Mouse (Mus musculus) kidney, postnatal 0 days (tissue): ENCODE measurements around the gene Mrtfa. TPM values are rescaled to one million over a fixed set of nuclear protein-coding genes. Genes with fewer than 3 reads are reported as not detected.

Experiments
- ATAC-seq: fragments of 200-750 bp; cut with Nextera tagmentation; replicated peaks from 2 replicates; pipeline ENCODE4 v1.8.0; 2017; ENCODE audit warnings: low read depth, moderate number of reproducible peaks, moderate TSS enrichment, moderate library complexity; ENCODE audit not compliant: low FRiP score
- DNase-seq: peaks from one replicate; pipeline ENCODE4 v3.0.0-alpha.2; 2016; ENCODE audit warnings: low spot score
- H3K27ac ChIP-seq: fragments of 300-500 bp; sonication (generic); 2 replicates; pipeline ENCODE4 v1.5.1; 2014; ENCODE audit warnings: mild to moderate bottlenecking
- H3K27me3 ChIP-seq: fragments of 300-500 bp; sonication (generic); 2 replicates; pipeline ENCODE4 v1.6.1; 2014; ENCODE audit warnings: low read length, mixed read lengths; ENCODE audit not compliant: insufficient read depth
- H3K36me3 ChIP-seq: fragments of 300-500 bp; sonication (generic); 2 replicates; pipeline ENCODE4 v1.6.1; 2014; ENCODE audit warnings: low read length, mixed read lengths; ENCODE audit not compliant: insufficient read depth
- H3K4me1 ChIP-seq: fragments of 300-500 bp; sonication (generic); replicated peaks from 2 replicates; pipeline ENCODE4 v1.6.1; 2014; ENCODE audit warnings: antibody characterized with exemption, low read length, mixed read lengths; ENCODE audit not compliant: insufficient read depth
- H3K4me2 ChIP-seq: fragments of 300-500 bp; sonication (generic); 2 replicates; pipeline ENCODE4 v1.6.1; 2014; ENCODE audit warnings: mild to moderate bottlenecking, low read length, moderate library complexity, mixed read lengths
- H3K4me3 ChIP-seq: fragments of 300-500 bp; sonication (generic); replicated peaks from 2 replicates; pipeline ENCODE4 v1.5.1; 2014; ENCODE audit warnings: low read depth, low read length
- H3K9ac ChIP-seq: fragments of 300-500 bp; sonication (generic); 2 replicates; pipeline ENCODE4 v1.6.1; 2014; ENCODE audit warnings: low read depth, low read length
- H3K9me3 ChIP-seq: fragments of 300-500 bp; sonication (generic); replicated peaks from 2 replicates; pipeline ENCODE4 v1.6.1; 2016; ENCODE audit warnings: low read length, inconsistent platforms, mixed read lengths
- CTCF ChIP-seq: IDR thresholded peaks from 2 replicates; pipeline ENCODE4 v1.5.1; 2016; ENCODE audit warnings: antibody characterized with exemption, low read depth, mild to moderate bottlenecking, moderate library complexity
- WGBS: fragments of 180-500 bp; shearing (Covaris S2); extraction: QIAGEN DNeasy Blood & Tissue Kit; methylation state at CpG from one replicate; pipeline ENCODE4 v1.1.7; 2014; 5-methylcytosine and 5-hydroxymethylcytosine counted together
- polyA plus RNA-seq: library from polyadenylated mRNA; unstranded; fragments of >200 nt; fragmentation: Nextera tagmentation; extraction: Ambion mirVana; gene quantifications from 2 replicates; pipeline ENCODE4 v1.2.1, GENCODE M21; 2015

The Mrtfa gene
- 13.2 and 14.1 TPM in 2 replicates for polyA plus RNA-seq

DNA sequence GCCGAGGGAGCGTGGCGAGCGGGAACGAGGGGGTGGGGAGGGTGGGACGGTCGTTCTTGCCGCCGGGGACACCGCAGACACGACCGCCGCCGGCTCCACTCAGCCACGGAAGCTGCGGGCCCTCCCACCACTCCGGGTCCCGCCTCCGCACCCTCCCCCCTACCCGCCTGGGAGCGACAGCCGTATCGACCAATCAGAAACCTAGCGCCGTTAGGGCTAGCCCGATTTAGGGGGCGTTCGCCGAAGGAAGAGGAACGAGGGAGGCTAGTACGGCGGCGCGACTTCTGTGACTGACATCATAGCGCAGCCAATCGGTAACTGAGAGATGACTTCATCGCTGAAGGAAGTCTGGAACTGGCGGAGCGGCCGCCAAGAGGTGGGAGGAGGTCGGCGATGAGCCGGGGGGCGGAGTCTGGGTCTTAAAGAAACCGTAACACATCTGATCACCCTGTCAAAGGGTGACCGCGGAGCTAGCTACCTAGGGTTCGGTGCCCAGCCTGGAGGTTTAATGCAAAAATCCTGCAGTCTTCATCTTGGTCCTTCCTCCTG is at the start of gene Mrtfa:
TSS of gene Mrtfa (minus strand) at position 128 of the 549 bp plus-strand sequence.
- ATAC-seq (peak; percentile 98), DNase-seq (peak; percentile 100)
- no peaks in the 10 kb centered on the region for H3K27me3 ChIP-seq
- H3K9ac ChIP-seq, result peak within 1 kb of the TSS; percentile 77
- H3K4me1 ChIP-seq, result 0 out of 2 replicates have a peak, but pooled peaks cover 4% of the 10 kb centered on the region
- peak within 1 kb of the TSS; percentile 85 for H3K4me3 ChIP-seq
- peak within 1 kb of the TSS; percentile 70 for H3K27ac ChIP-seq
- no peaks in the 10 kb centered on the region for H3K36me3 ChIP-seq
- TF ChIP-seq CTCF, result peak; percentile 5; the same call in 1 of the 2 replicates
- under 1% methylated on average over 48 of the region's 48 CpGs for WGBS
- H3K4me2 ChIP-seq, result peak within 1 kb of the TSS; percentile 91
- H3K9me3 ChIP-seq, result no peaks in the 10 kb centered on the region

DNA sequence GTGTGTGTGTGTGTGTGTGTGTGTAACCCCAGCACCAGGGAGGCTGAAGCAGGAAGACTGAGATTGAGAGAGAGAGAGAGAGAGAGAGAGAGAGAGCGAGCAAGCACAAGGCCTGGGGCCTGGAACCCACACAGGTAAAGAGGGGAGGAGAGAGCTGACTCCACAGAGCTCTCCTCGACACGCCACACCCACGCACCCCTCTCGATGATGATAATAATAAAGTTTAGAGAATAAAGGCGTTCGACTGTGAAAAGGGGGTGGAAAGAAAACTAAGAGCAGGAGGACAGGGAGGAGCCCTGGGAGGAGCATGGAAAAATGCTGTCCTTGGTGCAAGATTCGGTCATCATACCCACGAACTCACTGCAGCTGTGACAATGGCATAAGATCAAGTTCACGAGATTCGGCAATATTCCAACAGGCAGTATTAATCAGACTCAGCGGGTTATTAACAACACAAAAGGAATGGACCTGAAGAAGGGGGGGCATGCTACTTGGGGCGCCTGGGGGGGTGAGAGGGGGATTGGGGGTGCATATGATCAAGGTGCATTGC is 49.3 kb upstream of the Mrtfa start:
- Histone ChIP-seq H3K4me3 (no peak overlapping the region), H3K4me1 (0 out of 2 replicates have a peak, but pooled peaks cover 4% of the 10 kb centered on the region), H3K27me3 (no peaks in the 10 kb centered on the region), H3K4me2 (no peak overlapping the region), H3K9ac (no peak overlapping the region), H3K9me3 (no peaks in the 10 kb centered on the region), H3K27ac (no peak overlapping the region), H3K36me3 (no peaks in the 10 kb centered on the region)
- WGBS, result 66% methylated on average over 13 of the region's 13 CpGs
- no peak for DNase-seq
- no peak for ATAC-seq
- TF ChIP-seq CTCF, result no peak

DNA sequence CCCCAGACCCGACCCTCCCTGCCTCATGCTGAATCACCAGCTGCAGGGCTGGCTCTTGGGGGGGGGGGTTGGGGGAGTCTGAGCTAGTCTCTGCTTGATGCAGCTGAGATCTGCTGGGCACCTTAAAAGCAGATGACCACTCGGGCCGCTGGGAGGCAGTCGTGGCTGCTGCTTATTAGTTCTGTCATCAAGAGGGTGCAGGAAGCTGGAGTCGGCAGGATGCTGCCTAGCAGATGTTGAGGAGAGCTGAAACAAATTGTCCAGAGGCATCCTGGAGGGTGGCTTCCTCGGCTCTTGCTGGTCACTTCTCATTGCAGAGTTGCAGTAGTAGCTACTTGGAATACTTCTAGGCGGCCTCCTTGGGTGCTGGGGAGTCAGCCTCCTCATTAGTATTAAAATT is 48.7 kb upstream of the Mrtfa start:
- WGBS, result 25% methylated on average over 7 of the region's 7 CpGs
- H3K9me3 ChIP-seq, result no peaks in the 10 kb centered on the region
- H3K36me3 ChIP-seq, result no peaks in the 10 kb centered on the region
- DNase-seq, result peak; percentile 78
- ATAC-seq, result 0 out of 2 replicates have a peak, but pooled peaks have one; percentile 29
- H3K4me2 ChIP-seq, result no peak overlapping the region
- no peak overlapping the region for H3K9ac ChIP-seq
- no peak overlapping the region for H3K4me3 ChIP-seq
- 0 out of 2 replicates have a peak, but pooled peaks cover 4% of the 10 kb centered on the region for H3K4me1 ChIP-seq
- no peak overlapping the region for H3K27ac ChIP-seq
- no peaks in the 10 kb centered on the region for H3K27me3 ChIP-seq
- TF ChIP-seq CTCF, result peak; percentile 75

- no peak overlapping the region for H3K4me2 ChIP-seq
- no peak overlapping the region for H3K27ac ChIP-seq
- WGBS, result 91% methylated on average over 18 of the region's 18 CpGs
- no peaks in the 10 kb centered on the region for H3K9me3 ChIP-seq
- ATAC-seq, result no peak
- H3K9ac ChIP-seq, result no peak overlapping the region
- 0 out of 2 replicates have a peak, but pooled peaks cover 4% of the 10 kb centered on the region for H3K4me1 ChIP-seq
- H3K36me3 ChIP-seq, result no peaks in the 10 kb centered on the region
- TF ChIP-seq CTCF, result no peak
- no peaks in the 10 kb centered on the region for H3K27me3 ChIP-seq
- no peak for DNase-seq
- H3K4me3 ChIP-seq, result no peak overlapping the region
These were observed 46.9 kb upstream of the Mrtfa start for GRCm38 (mm10) chr15:81237471-81237870.

GRCm38 (mm10) chr15:81236062-81236461 is 45.5 kb upstream of the Mrtfa start:
- H3K9me3 ChIP-seq, result no peaks in the 10 kb centered on the region
- no peak overlapping the region for H3K27ac ChIP-seq
- ATAC-seq (no peak), DNase-seq (no peak)
- 0 out of 2 replicates have a peak, but pooled peaks cover 4% of the 10 kb centered on the region for H3K4me1 ChIP-seq
- peak overlapping the region; percentile 20 for H3K4me3 ChIP-seq
- no peak overlapping the region for H3K9ac ChIP-seq
- H3K27me3 ChIP-seq, result no peaks in the 10 kb centered on the region
- H3K4me2 ChIP-seq, result peak overlapping the region; percentile 57
- H3K36me3 ChIP-seq, result no peaks in the 10 kb centered on the region
- no peak for TF ChIP-seq CTCF
- WGBS, result 6% methylated on average over 8 of the region's 8 CpGs

GRCm38 (mm10) chr15:81235086-81235920 is 44.7 kb upstream of the Mrtfa start, which contains the start of gene Mchr1:
Gene Mchr1 (plus strand): TSS chr15:81235499.
- Histone ChIP-seq H3K36me3 (no peaks in the 10 kb centered on the region), H3K4me1 (0 out of 2 replicates have a peak, but pooled peaks cover 4% of the 10 kb centered on the region), H3K9me3 (no peaks in the 10 kb centered on the region), H3K27me3 (no peaks in the 10 kb centered on the region), H3K4me2 (peak within 1 kb of the TSS; percentile 57), H3K4me3 (peak within 1 kb of the TSS; percentile 20), H3K9ac (peak within 1 kb of the TSS; percentile 14; the same call in 1 of the 2 replicates), H3K27ac (no peak within 1 kb of the TSS)
- TF ChIP-seq CTCF, result peak; percentile 53
- WGBS, result 2% methylated on average over 25 of the region's 25 CpGs
- ATAC-seq (peak; percentile 73), DNase-seq (peak; percentile 77)
